Mouse (Mus musculus): Measurements from ENCODE around the gene Trp53rka. TPM values are rescaled to one million over a fixed set of nuclear protein-coding genes. Genes with fewer than 3 reads are reported as not detected.

Gene Trp53rka
- total and polyA plus RNA-seq, 3 experiments, result 29.8 to 35.1 TPM; not detected in 1

Other genes starting within 250 kb of the Trp53rka start
- 57.9 and 64.9 TPM in 2 replicates for gene Slc35c2, start 205.5 kb downstream of the Trp53rka start, total RNA-seq (2012; rRNA removed)
- 100 to 1,000 TPM in 1 of 2 experiments, not detected in 1; 121 TPM for gene Slc35c2, start 205.5 kb downstream of the Trp53rka start, polyA plus RNA-seq (2012; ENCODE audit: insufficient read depth in 1 of 2, insufficient read length in 2 of 2, low read depth in 1 of 2, low replicate concordance in 2 of 2, missing spikeins in 1 of 2)
- 16.5 and 17.4 TPM in 2 replicates for gene Elmo2, start 166.8 kb downstream of the Trp53rka start, total RNA-seq (2012; rRNA removed)
- gene Elmo2, start 166.8 kb downstream of the Trp53rka start, polyA plus RNA-seq (2012; ENCODE audit: insufficient read depth in 1 of 2, insufficient read length in 2 of 2, low read depth in 1 of 2, low replicate concordance in 2 of 2, missing spikeins in 1 of 2), result 10 to 100 TPM in 1 of 2 experiments, not detected in 1; 27.6 TPM
- not detected in 2 replicates for gene Zfp663, start 124.6 kb downstream of the Trp53rka start, total RNA-seq (2012; rRNA removed)
- gene Zfp663, start 124.6 kb downstream of the Trp53rka start, polyA plus RNA-seq (2012; ENCODE audit: insufficient read depth in 1 of 2, insufficient read length in 2 of 2, low read depth in 1 of 2, low replicate concordance in 2 of 2, missing spikeins in 1 of 2), result under 1 TPM in 1 of 2 experiments, not detected in 1; 0.18 TPM
- not detected in 2 replicates for gene Zfp334, start 105.1 kb downstream of the Trp53rka start, total RNA-seq (2012; rRNA removed)
- not detected for gene Zfp334, start 105.1 kb downstream of the Trp53rka start, polyA plus RNA-seq (2012; ENCODE audit: insufficient read depth in 1 of 2, insufficient read length in 2 of 2, low read depth in 1 of 2, low replicate concordance in 2 of 2, missing spikeins in 1 of 2)
- gene Ocstamp, start 92.9 kb downstream of the Trp53rka start, total RNA-seq (2012; rRNA removed), result not detected in 2 replicates
- not detected for gene Ocstamp, start 92.9 kb downstream of the Trp53rka start, polyA plus RNA-seq (2012; ENCODE audit: insufficient read depth in 1 of 2, insufficient read length in 2 of 2, low read depth in 1 of 2, low replicate concordance in 2 of 2, missing spikeins in 1 of 2)
- not detected in 2 replicates for gene Slc13a3, start 20.1 kb downstream of the Trp53rka start, total RNA-seq (2012; rRNA removed)
- not detected for gene Slc13a3, start 20.1 kb downstream of the Trp53rka start, polyA plus RNA-seq (2012; ENCODE audit: insufficient read depth in 1 of 2, insufficient read length in 2 of 2, low read depth in 1 of 2, low replicate concordance in 2 of 2, missing spikeins in 1 of 2)
- gene Slc2a10, start 10.5 kb upstream of the Trp53rka start, total RNA-seq (2012; rRNA removed), result not detected in 2 replicates
- not detected for gene Slc2a10, start 10.5 kb upstream of the Trp53rka start, polyA plus RNA-seq (2012; ENCODE audit: insufficient read depth in 1 of 2, insufficient read length in 2 of 2, low read depth in 1 of 2, low replicate concordance in 2 of 2, missing spikeins in 1 of 2)
- gene Eya2, start 101.7 kb upstream of the Trp53rka start, total RNA-seq (2012; rRNA removed), result not detected in 2 replicates
- gene Eya2, start 101.7 kb upstream of the Trp53rka start, polyA plus RNA-seq (2012; ENCODE audit: insufficient read depth in 1 of 2, insufficient read length in 2 of 2, low read depth in 1 of 2, low replicate concordance in 2 of 2, missing spikeins in 1 of 2), result not detected

All from MEL (cell line).